Comparison of ENCODE assay signal across 12 mouse cellular contexts in the genomic region with DNA sequence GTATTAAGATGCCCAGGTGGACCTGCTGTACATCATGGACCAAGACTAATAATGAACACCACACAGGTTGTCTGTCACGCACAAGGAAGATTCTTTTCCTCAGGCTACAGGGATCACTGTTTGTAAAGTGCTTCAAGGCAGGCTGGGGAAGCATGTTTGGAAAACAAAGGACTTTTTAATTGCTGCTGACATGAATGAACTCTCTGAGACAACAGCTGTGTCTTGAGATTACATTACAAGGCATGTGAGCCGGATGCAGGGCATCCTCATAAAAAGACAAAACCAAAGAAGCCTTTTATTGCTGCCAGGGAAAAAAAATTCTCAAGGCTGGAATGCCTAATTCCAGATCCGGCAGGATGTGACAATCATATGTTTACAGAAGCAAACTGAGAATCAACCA.
"Had no signal": no experiment of that assay in that cellular context is flagged by ENCODE, and none has a peak within 500 bp of the region (broad histone marks: within the 10 kb centered on the region; RNA-seq: fewer than 3 reads in every experiment).

No protein-coding gene starts in this region.

- H3K4me3 ChIP-seq: intestine, embryonic 15.5 days; limb, embryonic 12.5 days; stomach, embryonic 15.5 days had no signal

- DNase-seq: kidney, adult 8-10 months; lung, adult 18-20 months; lung, postnatal 10 days; lung, postnatal 4 days; right cerebral cortex, postnatal 14 days; thymus, adult 2 months; thymus, postnatal 25 days had no signal

- H3K9ac ChIP-seq: intestine, embryonic 15.5 days; limb, embryonic 12.5 days; liver, embryonic 14.5 days; stomach, embryonic 15.5 days had no signal

- H3K27ac ChIP-seq: intestine, embryonic 15.5 days; limb, embryonic 12.5 days; liver, embryonic 14.5 days; stomach, embryonic 15.5 days had no signal

- H3K27me3 ChIP-seq: intestine, embryonic 15.5 days; limb, embryonic 12.5 days; stomach, embryonic 15.5 days had no signal

- H3K9me3 ChIP-seq: intestine, embryonic 15.5 days; limb, embryonic 12.5 days; stomach, embryonic 15.5 days had no signal

- H3K4me1 ChIP-seq: intestine, embryonic 15.5 days; limb, embryonic 12.5 days; stomach, embryonic 15.5 days had no signal

- H3K36me3 ChIP-seq: intestine, embryonic 15.5 days; limb, embryonic 12.5 days; stomach, embryonic 15.5 days had no signal

- ATAC-seq: intestine, embryonic 15.5 days had no signal

- H3K4me2 ChIP-seq: intestine, embryonic 15.5 days; limb, embryonic 12.5 days; midbrain, embryonic 11.5 days; stomach, embryonic 15.5 days had no signal
